Mouse (Mus musculus) spleen, adult 2 months (tissue): ENCODE results near the gene Hmgcr. TPM values are rescaled to one million over a fixed set of nuclear protein-coding genes. Genes with fewer than 3 reads are reported as not detected.

ENCODE experiments used
- DNase-seq, 2 experiments: peaks; one replicate each; pipeline versions ENCODE4 v3.0.0 to v3.0.0-alpha.2; 2012 to 2021; ENCODE audit warnings: low spot score in 2 of 2, low read depth in 1 of 2
- H3K27ac ChIP-seq: fragments of 200-500 bp; 2 replicates; pipeline ENCODE4 v1.5.1; 2012; ENCODE audit warnings: low read length, inconsistent platforms; ENCODE audit not compliant: insufficient read depth
- H3K27me3 ChIP-seq: fragments of 200-500 bp; 2 replicates; pipeline ENCODE4 v1.6.1; 2012; ENCODE audit warnings: mild to moderate bottlenecking, moderate library complexity, low read length, inconsistent platforms; ENCODE audit not compliant: control insufficient read depth, insufficient read depth
- H3K36me3 ChIP-seq: fragments of 200-500 bp; 2 replicates; pipeline ENCODE4 v1.6.1; 2012; ENCODE audit warnings: mild to moderate bottlenecking, low read length, inconsistent platforms; ENCODE audit not compliant: control insufficient read depth, insufficient read depth
- H3K4me1 ChIP-seq: fragments of 200-500 bp; 2 replicates; pipeline ENCODE4 v1.6.1; 2011; ENCODE audit warnings: inconsistent platforms; ENCODE audit not compliant: control insufficient read depth, insufficient read depth, insufficient read length
- H3K4me3 ChIP-seq: fragments of 200-500 bp; 2 replicates; pipeline ENCODE4 v1.5.1; 2011; ENCODE audit warnings: mild to moderate bottlenecking, inconsistent platforms; ENCODE audit not compliant: insufficient read depth, insufficient read length; ENCODE audit errors: extremely low read depth
- CTCF ChIP-seq: fragments of 200-500 bp; IDR thresholded peaks from 2 replicates; pipeline ENCODE4 v1.5.1; 2011; ENCODE audit warnings: mild to moderate bottlenecking, inconsistent platforms; ENCODE audit not compliant: insufficient read depth, insufficient read length, insufficient replicate concordance; ENCODE audit errors: extremely low read depth
- POLR2A ChIP-seq: fragments of 200-500 bp; IDR thresholded peaks from 2 replicates; pipeline ENCODE4 v1.6.1; 2011; ENCODE audit warnings: low read depth, low read length, inconsistent platforms
- WGBS: fragments of 180-500 bp; shearing (Covaris S2); methylation state at CpG from one replicate; pipeline ENCODE4 v1.1.7; 2018; 5-methylcytosine and 5-hydroxymethylcytosine counted together
- polyA plus RNA-seq: library from polyadenylated mRNA; depleted of rRNA; stranded (reverse); fragments of >200 nt; gene quantifications from 2 replicates; pipeline ENCODE4 v1.2.3, GENCODE M21; 2012; rRNA removed

Gene Hmgcr
- polyA plus RNA-seq, 1 experiment: 8.6 TPM

DNA sequence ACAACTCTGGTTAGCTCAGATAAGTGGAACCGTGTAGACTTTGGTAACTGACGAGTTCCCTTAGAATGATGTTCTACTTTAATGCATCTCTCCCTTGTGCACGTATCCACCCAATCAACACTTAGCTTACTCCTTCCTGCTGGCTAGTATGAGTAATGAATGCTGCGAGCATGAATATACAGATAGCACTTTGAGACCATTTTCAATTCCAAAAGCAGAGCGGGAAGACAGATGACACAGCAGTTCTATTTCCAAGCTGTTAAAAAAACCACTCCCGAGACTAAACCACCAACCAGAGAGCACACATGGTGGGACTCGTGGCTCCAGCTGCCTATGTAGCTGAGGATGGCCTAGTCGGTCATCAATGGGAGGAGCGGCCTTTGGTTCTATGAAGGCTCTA, 17.7 kb downstream of the Hmgcr start:
- H3K4me1 ChIP-seq: no peaks in the 10 kb centered on the region
- no peak for DNase-seq
- H3K36me3 ChIP-seq: peaks cover 64% of the 10 kb centered on the region
- no peak overlapping the region for H3K27ac ChIP-seq
- no peaks in the 10 kb centered on the region for H3K27me3 ChIP-seq
- H3K4me3 ChIP-seq: no peak overlapping the region
- 86% methylated on average over 9 of the region's 9 CpGs for WGBS
- no peak for TF ChIP-seq POLR2A
- TF ChIP-seq CTCF: no peak

DNA sequence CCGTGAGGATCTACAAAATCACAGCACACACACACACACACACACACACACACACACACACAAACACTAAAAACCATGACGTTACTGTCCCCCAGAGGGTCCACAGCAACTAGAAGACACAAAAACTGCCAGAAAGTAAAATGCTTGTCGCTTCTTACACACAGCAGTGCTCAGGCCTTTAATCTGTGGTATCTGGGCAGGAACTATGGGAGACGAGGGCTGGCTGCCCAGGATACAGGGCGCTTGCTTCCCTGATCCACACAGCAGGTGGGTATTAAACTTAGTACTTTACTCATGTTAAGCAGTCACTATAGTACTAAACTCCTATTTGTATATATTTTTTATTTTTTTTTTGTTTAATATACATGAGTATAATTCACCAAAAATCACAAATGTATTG, 24.9 kb downstream of the Hmgcr start:
- Histone ChIP-seq H3K36me3 (peaks cover 15% of the 10 kb centered on the region), H3K4me1 (no peaks in the 10 kb centered on the region), H3K27me3 (no peaks in the 10 kb centered on the region), H3K4me3 (no peak overlapping the region), H3K27ac (no peak overlapping the region)
- 81% methylated on average over 5 of the region's 5 CpGs for WGBS
- TF ChIP-seq CTCF (no peak), POLR2A (no peak)
- DNase-seq: no peak

DNA sequence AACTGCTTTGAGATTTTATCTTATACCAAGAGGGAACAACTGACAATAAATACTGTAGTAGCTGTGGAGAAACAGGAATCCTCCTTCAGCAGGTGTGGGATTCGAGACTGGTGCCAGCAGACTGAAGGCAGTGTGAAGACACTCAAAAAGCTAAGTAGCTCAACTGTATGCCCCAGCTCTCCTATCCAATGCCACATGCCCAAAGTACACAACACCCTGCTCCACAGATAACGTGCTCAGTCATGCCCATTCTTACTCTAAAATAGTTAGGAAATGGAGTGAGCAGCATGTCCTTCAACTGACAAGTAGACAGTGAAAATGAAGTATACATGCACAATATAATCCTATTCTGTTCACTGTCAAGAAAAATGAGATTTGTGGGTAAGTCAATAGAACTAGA, 26.6 kb downstream of the Hmgcr start:
- TF ChIP-seq POLR2A: no peak
- no peak for TF ChIP-seq CTCF
- no peak overlapping the region for H3K4me3 ChIP-seq
- H3K4me1 ChIP-seq: no peaks in the 10 kb centered on the region
- no peak overlapping the region for H3K27ac ChIP-seq
- WGBS: 71% methylated on average over 2 of the region's 2 CpGs
- peaks cover 11% of the 10 kb centered on the region for H3K36me3 ChIP-seq
- DNase-seq: no peak
- no peaks in the 10 kb centered on the region for H3K27me3 ChIP-seq

DNA sequence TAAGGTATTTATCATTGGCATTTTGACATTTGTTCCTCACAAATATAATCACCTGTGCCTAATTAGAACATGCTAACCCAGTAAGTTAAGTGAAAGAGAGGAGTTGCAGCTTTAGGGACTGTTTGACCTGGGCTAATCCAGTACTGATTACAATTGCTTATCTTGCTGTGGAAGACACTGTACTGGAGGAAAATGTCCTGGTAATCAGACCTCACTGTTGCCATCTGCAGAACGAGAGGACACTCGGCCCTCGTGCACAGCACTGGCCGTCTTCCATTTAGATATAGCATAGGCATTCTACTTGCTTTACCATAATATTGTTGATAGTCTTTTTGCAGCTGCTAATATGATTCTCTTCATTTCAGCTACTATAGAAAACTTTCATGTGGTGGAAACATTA, 40.3 kb downstream of the Hmgcr start:
- Histone ChIP-seq H3K4me1 (no peaks in the 10 kb centered on the region), H3K36me3 (peaks cover 17% of the 10 kb centered on the region), H3K27me3 (no peaks in the 10 kb centered on the region), H3K27ac (no peak overlapping the region), H3K4me3 (no peak overlapping the region)
- WGBS: 79% methylated on average over 4 of the region's 4 CpGs
- no peak for TF ChIP-seq POLR2A
- no peak for TF ChIP-seq CTCF
- DNase-seq: no peak

DNA sequence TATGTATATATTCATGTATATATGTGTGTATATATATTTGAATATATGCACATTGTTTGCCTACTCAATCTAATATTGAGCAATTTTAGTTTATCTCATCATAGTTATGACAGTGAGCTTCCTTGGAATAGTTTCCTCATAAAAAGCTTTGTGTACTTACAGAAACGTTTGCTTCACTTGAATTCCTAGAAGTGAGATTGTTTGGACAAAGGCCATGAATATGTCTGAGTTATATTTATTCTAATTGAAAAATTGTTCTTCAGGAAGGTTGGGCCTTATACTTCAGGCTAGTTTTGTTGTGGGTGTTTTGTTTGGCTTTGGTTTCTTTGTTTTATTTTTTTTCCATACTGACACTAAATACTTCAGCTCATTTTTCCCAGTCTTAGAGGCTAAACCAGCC, 49.8 kb downstream of the Hmgcr start:
- no peaks in the 10 kb centered on the region for H3K4me1 ChIP-seq
- no peak for DNase-seq
- no peak overlapping the region for H3K27ac ChIP-seq
- H3K27me3 ChIP-seq: no peaks in the 10 kb centered on the region
- no peak overlapping the region for H3K4me3 ChIP-seq
- TF ChIP-seq CTCF (no peak), POLR2A (no peak)
- H3K36me3 ChIP-seq: peaks cover 13% of the 10 kb centered on the region
- WGBS: 81% methylated on average over 1 of the region's 1 CpGs

DNA sequence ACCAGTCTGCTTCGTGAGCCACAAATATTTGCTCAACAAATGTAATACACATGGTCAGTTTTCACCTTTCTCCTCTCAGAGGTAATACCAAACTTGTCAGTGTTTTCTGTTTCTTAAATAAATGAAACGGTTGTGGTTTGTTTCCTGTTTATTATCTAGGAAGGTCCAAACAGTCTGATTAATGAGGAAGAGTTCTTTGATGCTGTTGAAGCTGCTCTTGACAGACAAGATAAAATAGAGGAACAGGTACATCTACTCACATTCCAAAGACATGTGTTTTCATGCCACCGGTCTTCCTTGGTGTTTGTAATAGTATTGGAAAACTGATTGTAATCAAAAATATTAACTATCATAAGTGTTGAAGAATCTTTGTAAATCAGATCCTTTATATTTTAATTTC, 56.1 kb downstream of the Hmgcr start:
- TF ChIP-seq POLR2A: no peak
- no peak for TF ChIP-seq CTCF
- H3K4me3 ChIP-seq: no peak overlapping the region
- no peaks in the 10 kb centered on the region for H3K4me1 ChIP-seq
- H3K36me3 ChIP-seq: peaks cover 13% of the 10 kb centered on the region
- no peak overlapping the region for H3K27ac ChIP-seq
- no peaks in the 10 kb centered on the region for H3K27me3 ChIP-seq
- DNase-seq: no peak
- WGBS: 93% methylated on average over 3 of the region's 3 CpGs

DNA sequence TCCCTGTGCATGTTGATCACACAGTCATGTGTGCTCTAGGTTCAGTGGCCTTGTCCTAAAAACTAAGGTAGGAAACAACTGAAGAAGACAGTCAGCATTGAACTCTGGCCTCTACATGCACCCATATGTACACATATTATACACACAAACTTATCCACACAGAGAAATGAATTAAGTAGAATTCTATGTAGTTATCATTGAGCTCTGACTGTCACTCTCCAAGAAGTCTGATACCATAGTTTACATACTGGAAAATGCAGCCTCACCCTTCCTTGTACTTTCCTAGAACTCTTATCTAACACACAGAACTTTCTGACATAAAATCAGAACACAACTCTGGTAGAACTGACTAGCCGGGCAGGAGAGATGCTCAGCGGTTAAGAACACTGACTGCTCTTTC, 66.5 kb downstream of the Hmgcr start:
- Histone ChIP-seq H3K36me3 (peaks cover 17% of the 10 kb centered on the region), H3K27ac (no peak overlapping the region), H3K27me3 (no peaks in the 10 kb centered on the region), H3K4me1 (no peaks in the 10 kb centered on the region; the same call in 1 of the 2 replicates), H3K4me3 (no peak overlapping the region)
- WGBS: 91% methylated on average over 2 of the region's 2 CpGs
- TF ChIP-seq CTCF (no peak), POLR2A (no peak)
- no peak for DNase-seq

DNA sequence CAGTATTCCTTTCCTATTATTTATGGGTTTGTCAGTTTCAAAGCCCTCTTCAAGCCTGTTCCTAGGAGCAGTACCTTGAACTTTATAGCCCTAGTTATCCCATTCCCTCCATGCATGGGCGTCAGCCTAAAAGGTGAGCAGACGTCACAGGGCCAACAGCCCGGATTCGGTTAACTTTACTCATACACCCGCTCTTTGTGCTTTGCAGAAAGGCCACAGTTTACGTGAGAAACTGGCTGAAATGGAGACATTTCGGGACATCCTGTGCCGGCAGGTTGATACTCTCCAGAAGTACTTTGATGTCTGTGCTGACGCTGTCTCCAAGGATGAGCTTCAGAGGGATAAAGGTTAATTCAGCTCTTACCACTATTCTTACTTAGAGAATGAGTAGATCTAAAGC, 71.6 kb downstream of the Hmgcr start:
- TF ChIP-seq CTCF: no peak
- no peak for TF ChIP-seq POLR2A
- no peaks in the 10 kb centered on the region for H3K27me3 ChIP-seq
- H3K36me3 ChIP-seq: peaks cover 16% of the 10 kb centered on the region
- no peak overlapping the region for H3K27ac ChIP-seq
- DNase-seq: no peak
- no peak overlapping the region for H3K4me3 ChIP-seq
- 96% methylated on average over 9 of the region's 9 CpGs for WGBS
- no peaks in the 10 kb centered on the region for H3K4me1 ChIP-seq

Other genes with a start within 250 kb of the Hmgcr start
- not detected in 2 replicates for gene Ankdd1b, start 199.7 kb downstream of the Hmgcr start, polyA plus RNA-seq
- gene Gm17622, start 180.2 kb downstream of the Hmgcr start, polyA plus RNA-seq: not detected in 2 replicates
- 0.97 and 1.0 TPM in 2 replicates for gene Polk, start 128.4 kb downstream of the Hmgcr start, polyA plus RNA-seq
- 9.5 and 12.4 TPM in 2 replicates for gene Col4a3bp, start 128.3 kb downstream of the Hmgcr start, polyA plus RNA-seq
- gene Ankrd31, start 77.3 kb upstream of the Hmgcr start, polyA plus RNA-seq: not detected in 2 replicates